Mouse (Mus musculus): ENCODE results near the gene Emp1.

- TF ChIP-seq CTCF (IDR thresholded peaks at IDR 0.05) (no peak), EP300 (IDR thresholded peaks at IDR 0.05) (0 out of 2 replicates have a peak, but pooled peaks have one; percentile 28)
Measured at GRCm38 (mm10) chr6:135398801-135399200, 36.5 kb downstream of the Emp1 start.
